Mouse (Mus musculus): ENCODE measurements around the gene Mical3. TPM values are rescaled to one million over a fixed set of nuclear protein-coding genes. Genes with fewer than 3 reads are reported as not detected.

The Mical3 gene
- polyA plus RNA-seq, 1 experiment = 10.3 TPM

DNA sequence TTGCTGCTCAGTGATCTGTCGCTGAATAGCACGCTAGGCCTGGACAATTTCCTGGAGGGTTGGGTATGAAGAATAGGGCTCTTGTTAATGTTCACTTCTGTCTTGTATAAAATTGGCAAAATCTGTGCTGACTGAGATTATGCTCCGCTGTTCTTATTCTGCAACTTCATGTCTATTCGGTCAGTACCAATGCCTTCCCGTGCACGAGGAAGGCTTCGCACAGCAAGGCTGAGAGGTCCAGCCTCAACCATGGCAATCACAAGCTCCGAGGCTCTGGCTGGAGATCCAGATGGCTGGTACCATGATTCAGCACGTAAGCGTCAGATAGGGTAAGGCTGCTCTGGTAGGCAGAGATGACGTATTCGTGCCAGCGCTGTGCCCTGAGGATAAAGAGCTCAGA is 189.2 kb downstream of the Mical3 start:
- Histone ChIP-seq H3K79me2 (ENCODE audit: control insufficient read depth, insufficient read depth) (no peaks in the 10 kb centered on the region), H3ac (ENCODE audit: control insufficient read depth, insufficient read length, low read depth) (no peak overlapping the region), H3K79me3 (ENCODE audit: low read depth) (no peaks in the 10 kb centered on the region), H3K36me3 (ENCODE audit: control insufficient read depth, insufficient read depth) (no peaks in the 10 kb centered on the region), H3K27me3 (ENCODE audit: control insufficient read depth, insufficient read depth, insufficient read length) (no peaks in the 10 kb centered on the region), H3K4me3 (ENCODE audit: insufficient read depth, poor library complexity, severe bottlenecking) (no peak overlapping the region)
- no peak for TF ChIP-seq MYOG (IDR thresholded peaks at IDR 0.05; ENCODE audit: control insufficient read depth, extremely low read depth, insufficient read length)
- no peak for TF ChIP-seq USF1 (IDR thresholded peaks at IDR 0.05; ENCODE audit: low read depth)
- TF ChIP-seq CTCF (IDR thresholded peaks at IDR 0.05; ENCODE audit: control insufficient read depth, insufficient read depth, insufficient read length) = no peak
- no peak for TF ChIP-seq MYOD1 (IDR thresholded peaks at IDR 0.05; ENCODE audit: control insufficient read depth, insufficient read length, low read depth)
- no peak for TF ChIP-seq CEBPB (IDR thresholded peaks at IDR 0.05; ENCODE audit: low read depth)
- no peak for TF ChIP-seq MAX (IDR thresholded peaks at IDR 0.05)
- no peak for TF ChIP-seq FOSL1 (IDR thresholded peaks at IDR 0.05; ENCODE audit: insufficient read depth, low read length, poor library complexity, severe bottlenecking)

DNA sequence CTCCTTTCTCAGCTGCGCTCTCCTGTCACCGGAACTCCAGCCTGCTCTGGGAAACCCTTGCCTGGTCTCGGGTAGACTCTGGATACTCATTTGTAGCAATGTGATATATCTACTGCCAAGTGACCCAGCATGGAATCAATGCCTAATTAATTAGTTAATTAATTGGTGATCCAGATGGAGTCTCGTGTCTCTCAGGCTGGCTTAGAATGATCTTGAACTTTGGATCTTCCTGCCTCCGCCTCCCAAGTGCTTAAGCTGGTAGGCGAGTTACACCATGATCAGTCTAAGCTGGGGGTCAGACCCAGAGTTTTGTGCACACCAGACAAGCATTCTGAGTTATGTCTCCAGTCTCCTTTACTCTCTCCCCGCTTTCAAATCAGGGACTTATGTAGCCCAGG is 189.7 kb downstream of the Mical3 start:
- Histone ChIP-seq H3K79me3 (ENCODE audit: low read depth) (no peaks in the 10 kb centered on the region), H3K79me2 (ENCODE audit: control insufficient read depth, insufficient read depth) (no peaks in the 10 kb centered on the region), H3ac (ENCODE audit: control insufficient read depth, insufficient read length, low read depth) (no peak overlapping the region), H3K36me3 (ENCODE audit: control insufficient read depth, insufficient read depth) (no peaks in the 10 kb centered on the region), H3K4me3 (ENCODE audit: insufficient read depth, poor library complexity, severe bottlenecking) (no peak overlapping the region), H3K27me3 (ENCODE audit: control insufficient read depth, insufficient read depth, insufficient read length) (no peaks in the 10 kb centered on the region)
- no peak for TF ChIP-seq USF1 (IDR thresholded peaks at IDR 0.05; ENCODE audit: low read depth)
- TF ChIP-seq MYOD1 (IDR thresholded peaks at IDR 0.05; ENCODE audit: control insufficient read depth, insufficient read length, low read depth) = no peak
- TF ChIP-seq CEBPB (IDR thresholded peaks at IDR 0.05; ENCODE audit: low read depth) = no peak
- no peak for TF ChIP-seq MAX (IDR thresholded peaks at IDR 0.05)
- TF ChIP-seq CTCF (IDR thresholded peaks at IDR 0.05; ENCODE audit: control insufficient read depth, insufficient read depth, insufficient read length) = no peak
- no peak for TF ChIP-seq FOSL1 (IDR thresholded peaks at IDR 0.05; ENCODE audit: insufficient read depth, low read length, poor library complexity, severe bottlenecking)
- no peak for TF ChIP-seq MYOG (IDR thresholded peaks at IDR 0.05; ENCODE audit: control insufficient read depth, extremely low read depth, insufficient read length)

GRCm38 (mm10) chr6:120940446-120941083 is 190.2 kb downstream of the Mical3 start:
- no peak overlapping the region for H3K4me3 ChIP-seq (ENCODE audit: insufficient read depth, poor library complexity, severe bottlenecking)
- no peaks in the 10 kb centered on the region for H3K79me2 ChIP-seq (ENCODE audit: control insufficient read depth, insufficient read depth)
- no peak overlapping the region for H3ac ChIP-seq (ENCODE audit: control insufficient read depth, insufficient read length, low read depth)
- H3K27me3 ChIP-seq (ENCODE audit: control insufficient read depth, insufficient read depth, insufficient read length) = no peaks in the 10 kb centered on the region
- H3K36me3 ChIP-seq (ENCODE audit: control insufficient read depth, insufficient read depth) = no peaks in the 10 kb centered on the region
- no peaks in the 10 kb centered on the region for H3K79me3 ChIP-seq (ENCODE audit: low read depth)
- TF ChIP-seq MYOD1 (IDR thresholded peaks at IDR 0.05; ENCODE audit: control insufficient read depth, insufficient read length, low read depth) (no peak), CEBPB (IDR thresholded peaks at IDR 0.05; ENCODE audit: low read depth) (no peak), FOSL1 (IDR thresholded peaks at IDR 0.05; ENCODE audit: insufficient read depth, low read length, poor library complexity, severe bottlenecking) (no peak)

DNA sequence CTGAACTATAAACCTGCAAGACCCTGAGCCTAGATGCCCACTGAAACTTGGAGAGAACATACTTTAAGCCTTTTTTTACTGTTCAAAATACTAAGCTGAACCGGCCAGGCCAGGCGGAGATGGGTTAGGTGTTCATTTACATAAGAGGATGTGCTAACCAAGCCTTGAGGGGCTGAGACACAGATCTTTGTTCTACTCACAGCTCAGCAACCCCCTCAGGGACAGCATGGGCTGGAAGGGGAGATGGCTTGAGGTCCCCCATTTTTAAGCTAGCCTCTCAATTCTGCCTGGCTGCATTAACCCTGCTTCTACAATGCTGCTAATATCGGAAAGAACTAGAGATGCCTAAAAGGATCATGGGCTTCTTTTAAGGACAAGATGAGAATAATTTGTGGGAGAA is 191.0 kb downstream of the Mical3 start:
- Histone ChIP-seq H3K4me3 (ENCODE audit: insufficient read depth, poor library complexity, severe bottlenecking) (no peak overlapping the region), H3K27me3 (ENCODE audit: control insufficient read depth, insufficient read depth, insufficient read length) (no peaks in the 10 kb centered on the region), H3K79me3 (ENCODE audit: low read depth) (no peaks in the 10 kb centered on the region), H3K79me2 (ENCODE audit: control insufficient read depth, insufficient read depth) (no peaks in the 10 kb centered on the region), H3ac (ENCODE audit: control insufficient read depth, insufficient read length, low read depth) (no peak overlapping the region), H3K36me3 (ENCODE audit: control insufficient read depth, insufficient read depth) (no peaks in the 10 kb centered on the region)
- no peak for TF ChIP-seq MYOG (IDR thresholded peaks at IDR 0.05; ENCODE audit: control insufficient read depth, extremely low read depth, insufficient read length)
- TF ChIP-seq MYOD1 (IDR thresholded peaks at IDR 0.05; ENCODE audit: control insufficient read depth, insufficient read length, low read depth) = no peak
- TF ChIP-seq FOSL1 (IDR thresholded peaks at IDR 0.05; ENCODE audit: insufficient read depth, low read length, poor library complexity, severe bottlenecking) = no peak
- no peak for TF ChIP-seq USF1 (IDR thresholded peaks at IDR 0.05; ENCODE audit: low read depth)
- no peak for TF ChIP-seq CEBPB (IDR thresholded peaks at IDR 0.05; ENCODE audit: low read depth)

- no peaks in the 10 kb centered on the region for H3K79me3 ChIP-seq (ENCODE audit: low read depth)
- no peaks in the 10 kb centered on the region for H3K79me2 ChIP-seq (ENCODE audit: control insufficient read depth, insufficient read depth)
- TF ChIP-seq MAX (IDR thresholded peaks at IDR 0.05) = no peak
- TF ChIP-seq CTCF (IDR thresholded peaks at IDR 0.05; ENCODE audit: control insufficient read depth, insufficient read depth, insufficient read length) = no peak
- no peak for TF ChIP-seq FOSL1 (IDR thresholded peaks at IDR 0.05; ENCODE audit: insufficient read depth, low read length, poor library complexity, severe bottlenecking)
- TF ChIP-seq CEBPB (IDR thresholded peaks at IDR 0.05; ENCODE audit: low read depth) = no peak
- no peak for TF ChIP-seq MYOG (IDR thresholded peaks at IDR 0.05; ENCODE audit: control insufficient read depth, extremely low read depth, insufficient read length)
- TF ChIP-seq MYOD1 (IDR thresholded peaks at IDR 0.05; ENCODE audit: control insufficient read depth, insufficient read length, low read depth) = no peak
- TF ChIP-seq USF1 (IDR thresholded peaks at IDR 0.05; ENCODE audit: low read depth) = no peak
- H3K4me3 ChIP-seq (ENCODE audit: insufficient read depth, poor library complexity, severe bottlenecking) = no peak overlapping the region
- H3K36me3 ChIP-seq (ENCODE audit: control insufficient read depth, insufficient read depth) = no peaks in the 10 kb centered on the region
- H3K27me3 ChIP-seq (ENCODE audit: control insufficient read depth, insufficient read depth, insufficient read length) = no peaks in the 10 kb centered on the region
- H3ac ChIP-seq (ENCODE audit: control insufficient read depth, insufficient read length, low read depth) = no peak overlapping the region
Observed at GRCm38 (mm10) chr6:120938763-120939450, 191.9 kb downstream of the Mical3 start.

Data from C2C12 (cell line).